Mouse (Mus musculus) retina, adult 2 months (tissue): Measurements from ENCODE around the gene BC025920.
"Not testable (repeated sequence)": the region's sequence is repeated elsewhere in the genome, so short reads cannot be mapped to it uniquely, and the experiment has no call there.

ENCODE experiments used
- DNase-seq: peaks from one replicate; pipeline ENCODE4 v3.0.0-alpha.2; 2012; ENCODE audit warnings: low read depth, low spot score

The BC025920 gene

DNA sequence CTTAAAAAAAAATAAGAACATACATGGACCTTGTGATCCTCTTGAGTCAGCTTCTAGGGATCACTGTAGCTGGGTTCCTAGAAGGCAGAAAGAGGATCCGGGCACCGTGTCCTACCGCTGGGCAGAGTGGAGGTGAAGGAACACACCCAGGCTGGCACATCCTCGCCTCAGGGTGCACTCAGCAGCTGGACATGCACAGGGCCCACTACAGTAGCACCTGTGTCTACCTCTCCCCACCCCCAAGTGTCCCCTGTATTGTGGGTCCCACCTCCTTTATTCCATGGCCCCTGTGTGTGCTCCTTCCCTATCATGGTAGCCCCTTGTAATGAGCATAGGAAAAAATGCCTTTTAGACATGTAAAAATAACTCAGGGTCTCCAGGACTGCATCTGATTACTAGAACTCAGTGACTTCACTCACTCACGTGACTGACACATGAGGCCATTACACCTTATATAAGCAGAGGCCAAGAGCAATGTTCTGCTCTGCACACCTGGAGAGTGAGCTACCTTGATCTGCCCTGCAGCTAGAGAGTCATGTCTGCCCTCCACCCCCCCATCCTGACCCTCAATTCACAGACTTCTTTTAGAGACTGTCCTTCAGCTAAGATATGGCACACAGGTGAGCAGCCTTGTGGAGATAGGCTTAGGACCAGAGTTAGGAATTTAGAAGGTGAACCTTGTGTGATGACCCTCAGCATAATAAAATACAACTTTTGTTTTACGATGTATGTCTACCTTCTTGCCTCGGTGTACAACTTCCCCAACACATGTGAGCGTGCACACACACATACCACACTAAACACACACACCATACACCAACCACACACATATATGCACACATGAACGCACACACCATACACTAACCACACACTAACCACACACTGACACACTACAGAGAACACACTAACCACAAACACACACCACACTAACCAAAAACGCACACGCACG lies 1.8 kb upstream of the BC025920 start:
- DNase-seq: no peak

DNA sequence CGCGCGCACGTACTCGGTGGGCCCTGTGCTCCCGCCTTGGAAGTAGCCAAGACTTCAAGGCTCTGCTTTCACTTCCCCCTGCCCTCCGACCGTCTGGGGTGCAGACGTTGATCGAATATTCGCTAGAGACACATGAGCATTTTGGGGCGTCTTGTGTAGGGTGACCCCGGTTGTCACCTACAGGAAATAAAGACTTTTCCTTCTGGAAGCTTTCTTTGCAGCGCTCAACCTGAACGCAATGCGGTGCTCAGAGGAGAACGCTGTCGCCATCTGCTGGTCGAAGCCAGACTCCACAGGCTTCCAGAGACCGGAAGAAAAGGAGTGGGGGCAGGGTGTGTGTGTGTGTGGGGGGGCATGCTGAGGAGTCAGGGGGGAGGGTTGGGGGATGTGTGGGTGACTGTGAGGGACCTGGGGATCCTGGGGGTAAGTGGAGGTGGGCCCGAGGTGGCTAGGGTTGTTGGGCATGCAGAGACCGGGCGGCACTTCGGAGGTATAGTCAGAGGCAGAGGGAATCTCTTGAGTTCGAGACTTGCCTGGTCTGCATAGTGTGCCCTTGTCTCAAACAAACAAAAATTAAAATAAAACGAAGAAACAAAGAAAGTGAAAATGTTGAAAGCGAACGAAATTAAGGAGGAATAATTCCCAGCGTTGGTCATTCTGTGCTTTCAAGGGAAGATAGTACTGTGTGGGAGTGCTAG lies 953 bp upstream of the BC025920 start:
- DNase-seq: peak; percentile 85

DNA sequence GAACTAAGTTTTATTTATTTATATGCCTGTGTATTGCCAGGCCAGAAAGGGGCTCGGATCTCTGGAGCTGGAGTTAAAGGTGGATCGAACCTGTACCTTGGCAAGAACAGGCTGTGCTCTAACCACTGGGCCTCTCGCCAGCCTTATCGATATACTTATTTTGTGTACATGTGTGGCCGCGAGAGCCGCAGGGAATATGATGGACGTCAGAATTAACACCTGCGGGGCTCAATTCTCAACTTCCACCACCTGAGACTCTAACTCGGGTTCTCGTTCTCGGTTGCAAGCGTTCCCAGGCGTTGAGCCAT lies 450 bp upstream of the BC025920 start:
- DNase-seq: no peak

DNA sequence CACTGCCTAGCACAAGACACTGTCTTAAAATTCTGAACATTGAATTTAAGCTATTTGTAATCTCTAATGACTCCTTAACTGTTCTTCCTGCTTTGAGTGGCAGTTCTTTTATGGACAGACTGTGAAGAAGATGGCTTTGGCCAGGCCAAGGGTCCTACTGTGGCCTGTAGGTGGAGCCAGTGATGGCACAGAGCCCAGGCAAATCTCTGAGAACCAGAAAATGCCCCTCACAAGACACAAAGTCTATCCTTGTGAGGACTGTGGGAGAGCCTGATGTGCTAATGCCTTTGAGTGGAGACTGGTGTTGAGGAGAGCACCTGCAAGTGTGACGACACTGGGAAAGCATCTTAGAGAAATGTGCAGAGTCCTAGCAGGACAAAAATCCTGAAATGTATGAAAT lies 2.2 kb downstream of the BC025920 start:
- no peak for DNase-seq

DNA sequence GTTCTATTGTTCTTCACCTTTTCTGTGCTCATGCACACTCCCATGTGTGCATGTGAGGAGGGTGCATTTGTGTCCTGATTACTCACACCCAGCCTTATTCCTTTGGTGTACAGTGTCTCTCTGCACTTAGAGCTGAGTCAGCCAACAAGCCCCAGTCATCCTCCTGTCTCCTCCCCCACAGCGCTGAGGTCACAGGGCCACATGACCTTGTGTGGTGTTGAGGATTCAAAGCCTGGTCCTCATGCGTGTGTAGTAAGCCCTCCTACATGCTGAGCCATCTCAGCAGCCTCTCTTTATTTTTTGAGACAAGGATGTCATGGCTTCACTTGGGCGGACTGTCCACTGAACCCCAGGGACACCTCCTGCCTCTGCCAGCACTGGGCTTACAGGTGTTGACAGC lies 6.7 kb downstream of the BC025920 start:
- no peak for DNase-seq

DNA sequence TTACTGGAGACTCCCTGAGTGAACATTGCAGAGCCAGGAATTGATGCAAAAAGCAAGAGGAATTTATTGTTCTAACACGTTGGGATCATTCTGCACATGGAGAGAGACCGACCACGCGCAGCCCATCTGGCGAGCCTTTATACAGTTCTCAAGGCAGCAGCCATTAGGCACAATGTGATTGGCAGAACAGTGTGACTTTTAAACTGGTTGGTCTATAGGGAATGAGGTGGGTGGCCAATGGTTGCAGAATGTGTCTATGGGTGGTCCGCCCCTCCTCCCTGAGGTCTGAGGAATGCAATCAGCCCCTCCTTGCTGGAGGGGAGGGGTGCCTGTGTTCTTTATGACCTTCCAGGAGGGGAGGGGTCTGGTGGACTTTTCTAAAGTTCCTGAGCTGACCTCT lies 9.4 kb downstream of the BC025920 start:
- DNase-seq: no peak

DNA sequence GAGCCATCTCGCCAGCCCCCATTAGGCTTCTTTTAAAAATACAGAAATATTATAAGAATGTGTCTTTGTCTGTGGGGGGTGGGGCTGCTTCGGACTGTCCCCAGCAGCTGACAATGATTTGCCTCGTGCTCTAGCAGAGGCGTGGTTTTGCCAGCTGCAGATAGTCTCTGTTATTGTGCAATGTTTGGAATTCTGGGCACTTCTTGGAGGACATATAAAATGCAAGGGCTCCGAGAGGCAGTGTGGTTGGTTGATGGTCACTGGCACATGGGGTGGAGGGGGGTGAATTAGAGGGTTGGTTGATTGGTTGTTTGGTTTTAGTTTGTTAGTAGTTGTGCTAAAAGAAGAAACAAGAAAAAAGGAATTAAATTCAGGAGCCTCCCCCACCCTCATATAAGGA lies 13.9 kb downstream of the BC025920 start:
- DNase-seq: no peak

DNA sequence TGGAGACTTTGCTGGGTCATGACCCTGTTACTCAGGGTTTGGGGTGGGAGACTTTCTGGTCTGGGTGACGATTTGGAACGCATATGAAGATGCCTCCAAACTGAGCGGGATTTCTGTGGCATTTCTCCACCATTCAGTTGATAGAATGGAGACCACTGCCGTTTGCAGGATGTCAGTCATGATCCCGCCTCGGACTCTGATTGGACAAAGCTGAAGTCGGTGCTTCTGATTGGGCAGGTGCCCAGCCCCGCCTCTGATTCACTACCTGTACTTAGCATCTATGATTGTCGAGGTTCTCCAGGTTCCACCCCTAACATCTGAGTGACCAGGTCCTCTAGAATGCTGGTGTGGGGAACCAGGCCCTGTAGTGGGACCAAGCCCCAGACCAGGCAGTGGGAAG lies 14.7 kb downstream of the BC025920 start:
- DNase-seq: no peak

DNA sequence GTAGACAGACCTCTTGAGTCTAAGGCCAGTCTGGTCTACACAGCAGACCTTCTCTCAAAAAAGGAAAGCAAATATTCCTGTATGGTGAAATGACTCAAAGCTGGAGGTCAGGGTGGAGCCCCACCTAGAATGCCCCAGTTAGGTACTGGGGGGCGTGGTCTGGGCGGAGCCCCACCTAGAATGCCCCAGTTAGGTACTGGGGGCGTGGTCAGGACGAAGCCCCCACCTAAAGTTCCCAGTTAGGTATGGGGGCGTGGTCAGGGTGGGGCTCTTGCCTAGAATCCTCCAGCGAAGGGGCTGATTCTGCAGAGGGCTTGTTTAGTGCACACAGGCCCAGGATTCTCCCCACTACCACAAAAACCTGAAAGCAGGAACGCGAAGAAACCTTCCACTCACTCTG lies 17.4 kb downstream of the BC025920 start:
- DNase-seq: no peak

DNA sequence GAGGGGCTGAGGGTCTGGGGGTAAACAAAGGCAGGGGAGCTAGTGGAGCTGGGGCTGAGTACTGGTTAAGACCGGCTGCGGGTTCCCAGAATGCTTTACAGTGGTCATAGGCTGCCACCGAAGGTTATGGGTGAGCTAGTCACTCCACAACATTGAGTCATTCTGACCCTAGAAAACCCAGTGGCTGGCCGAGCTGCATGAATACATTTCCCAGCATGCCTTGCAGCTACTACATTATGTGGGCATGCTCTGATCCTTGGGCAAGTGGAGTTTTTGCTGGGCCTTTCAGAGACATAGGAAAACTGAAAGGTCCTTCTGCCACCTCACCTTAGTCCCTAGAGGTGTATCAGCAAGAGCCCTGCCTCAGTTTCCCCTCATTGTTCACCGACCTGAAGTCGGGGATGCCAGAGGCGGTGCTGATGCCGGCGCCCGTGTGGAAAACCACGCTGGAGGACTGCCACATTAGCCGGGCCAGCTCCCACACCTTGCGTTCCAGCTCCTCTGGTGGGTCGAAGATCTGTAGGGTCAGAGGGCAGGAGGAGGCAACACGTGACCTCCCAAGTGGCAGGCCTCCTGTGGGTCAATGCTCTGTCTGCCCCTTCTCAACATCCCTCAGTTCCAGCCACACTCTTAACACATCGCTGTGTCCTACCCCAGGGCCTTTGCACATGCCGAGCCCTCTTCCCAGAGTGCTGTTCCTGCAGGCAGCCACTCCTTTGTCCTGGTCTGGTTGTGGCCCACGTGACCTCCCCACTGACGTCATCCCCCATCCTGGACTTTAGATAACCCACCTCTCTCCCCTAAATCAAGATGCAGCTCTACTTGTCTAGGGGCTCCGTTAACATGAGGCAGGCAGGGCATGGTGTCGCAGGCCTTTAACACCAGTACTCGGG lies 20.3 kb downstream of the BC025920 start:
- no peak for DNase-seq

DNA sequence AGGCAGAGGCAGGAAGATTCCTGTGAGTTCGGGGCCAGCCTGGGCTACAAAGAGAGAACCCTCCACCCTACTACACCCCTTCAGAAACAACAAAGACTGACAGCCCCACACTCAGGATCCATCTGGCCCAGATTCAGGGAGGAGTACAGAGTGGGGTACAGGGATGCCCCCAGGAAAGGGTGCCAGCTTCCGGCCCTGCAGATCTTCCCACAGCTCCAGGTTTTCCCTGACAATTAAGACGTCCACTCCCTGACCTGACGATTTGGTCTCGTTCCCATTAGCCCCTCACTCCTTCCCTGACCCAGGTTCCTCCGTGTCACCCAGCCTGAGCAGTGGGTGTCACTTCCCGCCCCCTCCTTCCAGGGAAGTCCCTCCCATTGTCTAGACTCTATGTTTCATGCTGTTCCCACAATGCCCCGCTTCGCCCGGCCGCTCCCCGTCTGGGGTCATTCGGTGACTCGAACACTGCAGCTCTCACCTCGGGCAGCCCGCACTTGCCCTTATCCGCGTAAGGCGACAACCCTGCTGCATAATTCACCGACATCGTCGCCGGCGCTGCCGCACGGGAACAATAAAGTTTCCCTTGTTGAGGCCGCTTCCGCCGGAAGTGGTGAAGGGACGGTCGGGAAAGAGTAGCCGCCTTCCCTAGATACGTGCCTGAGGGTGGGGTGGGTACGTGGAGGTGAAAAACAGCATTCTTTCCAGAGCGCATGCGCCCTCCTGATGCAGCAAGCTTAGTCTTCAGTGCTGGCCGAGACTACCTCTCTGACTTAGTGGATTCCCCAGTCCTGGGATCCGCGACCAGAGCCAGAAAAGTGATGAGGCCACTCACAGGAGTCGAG lies 21.1 kb downstream of the BC025920 start, which contains the start of gene Sirt6:
Sirt6 (minus strand) TSS at position 804 of the 842 bp plus-strand sequence.
- peak; percentile 94 for DNase-seq

DNA sequence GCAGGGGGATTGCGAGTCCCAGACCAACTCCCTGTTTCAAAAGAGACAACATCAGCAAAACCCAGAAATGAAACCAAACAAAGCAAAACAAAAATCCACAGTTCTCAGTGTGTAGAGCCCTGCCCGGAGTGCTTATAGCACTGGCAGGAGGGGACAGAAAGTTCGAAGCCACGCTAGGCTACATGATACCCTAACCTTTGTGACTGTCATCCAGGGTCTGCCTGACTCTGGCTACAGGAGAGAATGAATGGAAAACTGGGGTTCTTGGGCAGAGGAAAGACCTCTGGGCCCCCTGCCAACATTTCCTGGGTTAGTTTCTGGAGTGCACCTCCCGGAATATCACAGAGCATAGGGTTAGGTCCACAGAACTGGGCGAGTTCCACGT lies 21.8 kb downstream of the BC025920 start:
- DNase-seq: no peak

DNA sequence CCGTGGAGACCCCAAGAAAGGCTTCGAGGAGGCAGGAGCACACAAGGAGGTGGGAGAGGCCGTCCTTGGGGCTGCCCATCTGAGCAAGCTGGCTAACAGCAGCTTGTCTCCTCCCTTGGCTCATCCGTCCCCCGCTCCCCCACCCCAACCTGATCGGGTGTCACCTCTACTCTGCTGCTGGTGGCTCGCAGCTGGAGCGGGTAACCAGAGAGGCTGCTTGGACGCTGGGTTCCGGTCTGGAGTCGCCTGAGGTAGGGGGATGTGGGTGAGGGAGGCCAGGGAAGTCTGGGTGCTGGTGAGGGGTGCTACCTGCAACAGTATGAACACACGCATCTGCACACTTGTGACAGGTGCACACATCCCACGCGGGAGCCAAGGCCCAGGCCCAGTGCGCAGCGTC lies 22.3 kb downstream of the BC025920 start, which contains the start of gene Ankrd24:
Ankrd24 (plus strand) TSS at position 151 of the 400 bp plus-strand sequence.
- DNase-seq: no peak

DNA sequence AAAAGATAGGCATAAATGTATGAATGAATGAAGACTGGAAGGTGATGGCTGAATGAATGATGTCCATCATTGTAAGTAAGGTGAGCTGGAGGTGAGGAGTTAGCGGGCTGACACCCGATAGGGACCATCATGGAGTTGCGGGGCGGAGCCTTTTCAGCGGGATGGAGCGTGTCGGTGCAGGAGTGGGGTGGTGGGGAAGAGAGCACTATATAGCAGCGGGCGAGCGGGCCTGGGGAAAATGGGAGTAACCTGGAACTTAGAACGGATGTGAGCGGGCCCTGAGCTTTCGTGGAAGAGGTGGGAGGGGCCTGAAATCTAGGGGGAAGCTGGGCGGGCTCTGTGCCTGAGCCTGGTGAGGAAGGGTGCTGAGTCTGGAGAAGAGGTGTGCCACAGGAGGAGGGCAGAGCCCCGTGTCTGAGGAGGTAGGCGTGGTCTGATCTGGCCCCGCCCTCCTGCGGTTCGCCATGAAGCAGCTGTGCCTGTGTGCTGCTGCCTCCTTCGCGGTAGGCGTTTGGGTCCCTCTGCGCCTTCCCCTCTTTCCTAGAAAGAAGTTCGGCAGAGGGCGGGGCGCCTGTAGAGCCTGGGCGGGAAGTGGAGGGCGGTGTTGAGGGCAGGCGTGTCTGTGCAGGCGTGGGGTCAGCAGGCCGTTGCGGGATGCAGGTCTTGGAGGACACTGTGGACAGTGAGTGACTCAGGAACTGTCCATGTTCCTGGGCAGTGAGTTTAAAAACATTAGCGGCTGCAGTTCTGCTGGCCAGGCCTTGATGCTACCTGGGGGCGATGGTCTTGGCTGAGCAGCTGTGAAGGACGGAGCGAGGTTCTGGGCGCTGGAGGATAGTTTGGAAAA lies 27.4 kb downstream of the BC025920 start:
- DNase-seq: peak; percentile 63

DNA sequence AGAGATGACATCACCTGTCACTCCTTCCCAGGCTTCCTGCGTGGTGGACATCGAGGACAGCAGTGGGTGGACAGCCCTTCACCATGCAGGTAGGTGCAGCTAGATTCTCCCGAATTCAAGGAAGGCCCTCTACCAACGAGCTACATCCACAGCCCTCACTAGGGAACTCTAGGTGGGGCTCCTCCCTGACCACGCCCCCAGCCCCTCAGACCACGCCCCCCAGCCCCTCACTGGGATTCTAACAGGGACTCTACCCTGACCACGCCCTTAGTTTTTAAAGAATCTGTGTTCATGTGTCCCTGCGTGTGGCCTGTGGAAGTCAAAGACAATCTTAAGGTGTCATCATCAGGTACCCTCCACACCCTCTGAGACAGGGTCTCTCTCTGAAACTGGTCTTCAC lies 30.3 kb downstream of the BC025920 start:
- DNase-seq: no peak

DNA sequence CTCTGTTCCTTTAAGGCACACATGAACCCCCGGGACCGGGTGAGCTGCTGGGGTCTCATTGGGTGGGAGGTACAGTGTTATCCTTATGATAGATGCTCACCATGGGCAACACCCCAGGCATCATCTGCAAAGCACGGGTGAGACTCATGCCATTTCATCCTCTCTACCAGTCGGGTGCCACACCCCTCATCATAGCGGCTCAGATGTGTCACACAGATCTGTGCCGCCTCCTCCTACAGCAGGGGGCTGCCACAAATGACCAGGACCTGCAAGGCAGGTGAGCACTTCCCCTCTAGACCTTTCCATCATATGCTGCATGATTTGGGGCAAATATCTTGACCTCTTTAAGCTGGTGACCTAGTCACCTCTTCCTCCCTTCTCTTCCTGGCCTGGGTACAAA lies 32.0 kb downstream of the BC025920 start:
- DNase-seq: no peak

DNA sequence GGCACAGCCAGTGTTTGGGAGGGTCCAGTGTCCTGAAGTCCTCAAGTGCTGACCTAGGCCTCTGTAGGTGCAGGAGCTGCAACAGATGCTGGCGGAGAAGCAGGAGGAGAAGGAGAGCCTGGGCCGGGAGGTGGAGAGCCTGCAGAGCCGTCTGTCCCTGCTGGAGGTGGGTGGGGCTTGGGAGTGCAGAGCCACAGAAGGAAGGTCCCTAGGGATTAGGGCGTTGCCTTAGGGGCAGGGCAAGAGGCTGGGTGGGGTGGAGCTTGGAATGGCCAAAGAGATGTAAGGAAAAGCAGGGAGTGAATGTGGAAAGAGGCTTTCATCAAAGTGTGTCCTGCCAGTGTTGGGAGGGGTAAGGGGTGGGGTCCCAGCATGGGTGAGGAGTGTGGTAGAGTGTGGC lies 34.8 kb downstream of the BC025920 start:
- not testable (repeated sequence) for DNase-seq

DNA sequence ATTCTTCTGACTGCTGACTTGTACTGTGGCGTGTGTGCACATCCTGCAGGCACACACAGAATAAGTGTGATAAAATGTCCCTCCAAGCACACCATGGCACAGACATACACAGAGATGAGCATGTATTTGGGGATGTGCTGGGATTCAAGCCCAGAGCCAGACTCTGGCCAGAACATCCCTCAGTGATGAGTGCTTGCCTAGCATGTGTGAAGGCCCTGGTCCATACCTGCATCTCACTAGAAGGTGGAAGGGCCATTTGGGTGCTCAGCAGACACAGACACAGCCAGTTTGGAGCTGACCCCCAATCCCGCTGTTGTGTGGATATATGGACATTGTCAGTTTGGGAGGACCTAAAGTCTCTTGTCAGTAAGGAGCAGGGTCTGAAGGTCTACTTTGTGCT lies 35.5 kb downstream of the BC025920 start:
- no peak for DNase-seq

DNA sequence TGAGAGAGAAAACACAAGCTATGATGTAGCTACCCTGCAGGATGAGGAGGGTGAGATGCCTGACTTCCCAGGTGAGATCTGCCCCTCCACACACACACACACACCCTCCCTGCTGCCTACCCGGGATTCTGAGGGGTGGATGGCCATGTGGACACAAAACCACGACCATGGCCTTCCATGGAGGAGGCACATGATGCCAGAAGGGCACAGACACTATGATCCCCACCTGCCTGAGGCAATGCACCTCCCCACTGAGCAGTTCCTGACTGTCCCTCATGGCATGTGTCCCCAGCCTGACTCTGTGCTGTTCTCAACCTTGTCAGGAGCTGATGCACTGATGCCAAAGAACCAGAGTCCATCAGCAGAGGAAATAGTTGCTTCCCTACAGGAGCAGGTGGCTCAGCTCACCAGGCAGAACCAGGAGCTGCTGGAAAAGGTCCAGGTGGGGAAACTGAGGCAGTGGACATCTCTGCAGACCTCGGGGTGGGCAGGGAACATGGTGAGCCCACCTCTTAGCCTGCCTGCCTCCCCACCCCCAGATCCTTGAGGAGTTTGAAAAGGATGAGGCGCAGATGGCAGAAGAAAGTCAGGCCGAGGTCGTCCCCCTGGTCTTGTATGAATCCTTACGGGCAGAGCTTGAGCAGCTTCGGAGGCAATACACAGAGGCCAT lies 36.0 kb downstream of the BC025920 start:
- DNase-seq: no peak
